Mouse (Mus musculus) hindbrain, embryonic 15.5 days (tissue): ENCODE results near the gene Nrap. TPM values are rescaled to one million over a fixed set of nuclear protein-coding genes. Genes with fewer than 3 reads are reported as not detected.

Experiments
- ATAC-seq: fragments of 200-750 bp; cut with Nextera tagmentation; 2 replicates; pipeline ENCODE4 v1.8.0; 2017; ENCODE audit warnings: low read depth, moderate number of reproducible peaks, moderate TSS enrichment; ENCODE audit not compliant: low FRiP score
- H3K27ac ChIP-seq: fragments of 300-500 bp; sonication (generic); replicated peaks from 2 replicates; pipeline ENCODE4 v1.5.1; 2015; ENCODE audit warnings: mild to moderate bottlenecking, inconsistent platforms
- H3K27me3 ChIP-seq: fragments of 300-500 bp; sonication (generic); 2 replicates; pipeline ENCODE4 v1.6.1; 2015; ENCODE audit warnings: control low read depth, inconsistent platforms
- H3K36me3 ChIP-seq: fragments of 300-500 bp; sonication (generic); 2 replicates; pipeline ENCODE4 v1.6.1; 2015; ENCODE audit warnings: control low read depth, inconsistent platforms
- H3K4me1 ChIP-seq: fragments of 300-500 bp; sonication (generic); replicated peaks from 2 replicates; pipeline ENCODE4 v1.6.1; 2015; ENCODE audit warnings: control low read depth, inconsistent platforms
- H3K4me2 ChIP-seq: fragments of 300-500 bp; sonication (generic); 2 replicates; pipeline ENCODE4 v1.6.1; 2015; ENCODE audit warnings: moderate library complexity, mild to moderate bottlenecking, inconsistent platforms
- H3K4me3 ChIP-seq: fragments of 300-500 bp; sonication (generic); 2 replicates; pipeline ENCODE4 v1.5.1; 2015; ENCODE audit warnings: mild to moderate bottlenecking, inconsistent platforms
- H3K9ac ChIP-seq: fragments of 300-500 bp; sonication (generic); 2 replicates; pipeline ENCODE4 v1.6.1; 2015; ENCODE audit warnings: inconsistent platforms
- H3K9me3 ChIP-seq: fragments of 300-500 bp; sonication (generic); 2 replicates; pipeline ENCODE4 v1.6.1; 2016; ENCODE audit warnings: control low read depth, inconsistent platforms
- WGBS: fragments of 180-500 bp; shearing (Covaris S2); methylation state at CpG from one replicate; pipeline ENCODE4 v1.1.7; 2015; 5-methylcytosine and 5-hydroxymethylcytosine counted together
- polyA plus RNA-seq: library from polyadenylated mRNA; unstranded; fragments of >200 nt; fragmentation: Nextera tagmentation; extraction: Ambion mirVana; gene quantifications from 2 replicates; pipeline ENCODE4 v1.2.1, GENCODE M21; 2015

Nrap gene
- polyA plus RNA-seq, 1 experiment from 2014 or later = 0.25 TPM

GRCm38 (mm10) chr19:56395183-56395935 lies 5.5 kb upstream of the Nrap start:
- H3K36me3 ChIP-seq = no peaks in the 10 kb centered on the region
- H3K27me3 ChIP-seq = peaks cover 20% of the 10 kb centered on the region
- no peak overlapping the region for H3K9ac ChIP-seq
- H3K4me3 ChIP-seq = no peak overlapping the region
- H3K9me3 ChIP-seq = no peaks in the 10 kb centered on the region
- no peak for ATAC-seq
- no peak overlapping the region for H3K27ac ChIP-seq
- 87% methylated on average over 16 of the region's 16 CpGs for whole genome bisulfite sequencing
- H3K4me2 ChIP-seq = no peak overlapping the region
- H3K4me1 ChIP-seq = peaks cover 19% of the 10 kb centered on the region

GRCm38 (mm10) chr19:56393311-56393866 lies 3.6 kb upstream of the Nrap start:
- H3K36me3 ChIP-seq = no peaks in the 10 kb centered on the region
- no peaks in the 10 kb centered on the region for H3K9me3 ChIP-seq
- ATAC-seq = no peak
- H3K9ac ChIP-seq = no peak overlapping the region
- no peak overlapping the region for H3K27ac ChIP-seq
- H3K4me2 ChIP-seq = no peak overlapping the region
- peaks cover 19% of the 10 kb centered on the region for H3K4me1 ChIP-seq
- peaks cover 20% of the 10 kb centered on the region for H3K27me3 ChIP-seq
- H3K4me3 ChIP-seq = no peak overlapping the region
- 87% methylated on average over 9 of the region's 9 CpGs for WGBS

GRCm38 (mm10) chr19:56391307-56392046 lies 1.6 kb upstream of the Nrap start:
- ATAC-seq = no peak
- Histone ChIP-seq H3K9ac (no peak overlapping the region), H3K4me3 (no peak overlapping the region), H3K27me3 (peaks cover 20% of the 10 kb centered on the region), H3K27ac (no peak overlapping the region), H3K4me1 (peaks cover 4% of the 10 kb centered on the region), H3K9me3 (no peaks in the 10 kb centered on the region), H3K4me2 (no peak overlapping the region), H3K36me3 (no peaks in the 10 kb centered on the region)
- WGBS = 86% methylated on average over 6 of the region's 6 CpGs

- no peaks in the 10 kb centered on the region for H3K4me1 ChIP-seq
- no peak overlapping the region for H3K27ac ChIP-seq
- ATAC-seq = no peak
- no peak overlapping the region for H3K4me3 ChIP-seq
- H3K36me3 ChIP-seq = no peaks in the 10 kb centered on the region
- H3K27me3 ChIP-seq = peaks cover 4% of the 10 kb centered on the region; the same call in 1 of the 2 replicates
- H3K9me3 ChIP-seq = no peaks in the 10 kb centered on the region
- H3K9ac ChIP-seq = no peak overlapping the region
- WGBS = 93% methylated on average over 11 of the region's 11 CpGs
- H3K4me2 ChIP-seq = no peak overlapping the region
Measured at GRCm38 (mm10) chr19:56389176-56389575, 661 bp downstream of the Nrap start.

- 87% methylated on average over 4 of the region's 4 CpGs for WGBS
- no peak for ATAC-seq
Measured at GRCm38 (mm10) chr19:56387726-56388302, 2.0 kb downstream of the Nrap start.

GRCm38 (mm10) chr19:56386095-56386494 lies 3.7 kb downstream of the Nrap start:
- Histone ChIP-seq H3K27ac (no peak overlapping the region), H3K9me3 (no peaks in the 10 kb centered on the region), H3K36me3 (no peaks in the 10 kb centered on the region), H3K27me3 (no peaks in the 10 kb centered on the region), H3K4me2 (no peak overlapping the region), H3K4me1 (no peaks in the 10 kb centered on the region), H3K4me3 (no peak overlapping the region), H3K9ac (no peak overlapping the region)
- no peak for ATAC-seq
- 90% methylated on average over 10 of the region's 10 CpGs for WGBS

More at GRCm38 (mm10) chr19:56387726-56388302, 2.0 kb downstream of the Nrap start:
- no peak overlapping the region for H3K4me2 ChIP-seq
- no peak overlapping the region for H3K27ac ChIP-seq
- H3K36me3 ChIP-seq = no peaks in the 10 kb centered on the region
- H3K4me3 ChIP-seq = no peak overlapping the region
- H3K4me1 ChIP-seq = no peaks in the 10 kb centered on the region
- no peak overlapping the region for H3K9ac ChIP-seq
- H3K27me3 ChIP-seq = peaks cover 4% of the 10 kb centered on the region; the same call in 1 of the 2 replicates
- H3K9me3 ChIP-seq = no peaks in the 10 kb centered on the region

- WGBS = 84% methylated on average over 5 of the region's 5 CpGs
- Histone ChIP-seq H3K4me3 (no peak overlapping the region), H3K4me1 (no peaks in the 10 kb centered on the region), H3K27me3 (no peaks in the 10 kb centered on the region), H3K27ac (no peak overlapping the region), H3K9ac (no peak overlapping the region), H3K36me3 (no peaks in the 10 kb centered on the region), H3K4me2 (no peak overlapping the region), H3K9me3 (no peaks in the 10 kb centered on the region)
- ATAC-seq = no peak
Measured at GRCm38 (mm10) chr19:56385546-56385945, 4.3 kb downstream of the Nrap start.

GRCm38 (mm10) chr19:56381407-56381806 lies 8.4 kb downstream of the Nrap start:
- Histone ChIP-seq H3K4me3 (no peak overlapping the region), H3K27ac (no peak overlapping the region), H3K27me3 (no peaks in the 10 kb centered on the region), H3K4me2 (no peak overlapping the region), H3K9ac (no peak overlapping the region), H3K9me3 (no peaks in the 10 kb centered on the region), H3K4me1 (no peaks in the 10 kb centered on the region), H3K36me3 (no peaks in the 10 kb centered on the region)
- WGBS = 94% methylated on average over 10 of the region's 10 CpGs
- ATAC-seq = no peak

GRCm38 (mm10) chr19:56380341-56380740 lies 9.5 kb downstream of the Nrap start:
- no peak overlapping the region for H3K9ac ChIP-seq
- WGBS = 80% methylated on average over 7 of the region's 7 CpGs
- ATAC-seq = no peak

GRCm38 (mm10) chr19:56378554-56379172 lies 11.2 kb downstream of the Nrap start:
- 84% methylated on average over 13 of the region's 13 CpGs for WGBS
- no peaks in the 10 kb centered on the region for H3K27me3 ChIP-seq
- no peak overlapping the region for H3K4me2 ChIP-seq
- no peak overlapping the region for H3K4me3 ChIP-seq
- no peak overlapping the region for H3K27ac ChIP-seq
- H3K36me3 ChIP-seq = no peaks in the 10 kb centered on the region
- H3K9ac ChIP-seq = no peak overlapping the region
- H3K4me1 ChIP-seq = no peaks in the 10 kb centered on the region
- no peak for ATAC-seq
- no peaks in the 10 kb centered on the region for H3K9me3 ChIP-seq

More at GRCm38 (mm10) chr19:56380341-56380740, 9.5 kb downstream of the Nrap start:
- Histone ChIP-seq H3K4me2 (no peak overlapping the region), H3K36me3 (no peaks in the 10 kb centered on the region), H3K4me1 (no peaks in the 10 kb centered on the region), H3K27ac (no peak overlapping the region), H3K27me3 (no peaks in the 10 kb centered on the region), H3K4me3 (no peak overlapping the region), H3K9me3 (no peaks in the 10 kb centered on the region)

GRCm38 (mm10) chr19:56378007-56378406 lies 11.8 kb downstream of the Nrap start:
- no peak overlapping the region for H3K27ac ChIP-seq
- no peaks in the 10 kb centered on the region for H3K4me1 ChIP-seq
- no peaks in the 10 kb centered on the region for H3K27me3 ChIP-seq
- no peak overlapping the region for H3K4me2 ChIP-seq
- H3K9me3 ChIP-seq = no peaks in the 10 kb centered on the region
- H3K9ac ChIP-seq = no peak overlapping the region
- no peaks in the 10 kb centered on the region for H3K36me3 ChIP-seq
- H3K4me3 ChIP-seq = no peak overlapping the region
- ATAC-seq = no peak
- WGBS = 90% methylated on average over 5 of the region's 5 CpGs
